Mouse (Mus musculus) kidney, postnatal 0 days (tissue): Measurements from ENCODE around the gene Gnat1. TPM values are rescaled to one million over a fixed set of nuclear protein-coding genes. Genes with fewer than 3 reads are reported as not detected.
A peak's percentile ranks its signal among the peaks of the same experiment; 100 is the strongest.
"Not testable (repeated sequence)": the region's sequence is repeated elsewhere in the genome, so short reads cannot be mapped to it uniquely, and the experiment has no call there.

Experiments
- ATAC-seq: fragments of 200-750 bp; cut with Nextera tagmentation; replicated peaks from 2 replicates; pipeline ENCODE4 v1.8.0; 2017; ENCODE audit warnings: low read depth, moderate number of reproducible peaks, moderate TSS enrichment, moderate library complexity; ENCODE audit not compliant: low FRiP score
- DNase-seq: peaks from one replicate; pipeline ENCODE4 v3.0.0-alpha.2; 2016; ENCODE audit warnings: low spot score
- H3K27ac ChIP-seq: fragments of 300-500 bp; sonication (generic); 2 replicates; pipeline ENCODE4 v1.5.1; 2014; ENCODE audit warnings: mild to moderate bottlenecking
- H3K27me3 ChIP-seq: fragments of 300-500 bp; sonication (generic); 2 replicates; pipeline ENCODE4 v1.6.1; 2014; ENCODE audit warnings: low read length, mixed read lengths; ENCODE audit not compliant: insufficient read depth
- H3K36me3 ChIP-seq: fragments of 300-500 bp; sonication (generic); 2 replicates; pipeline ENCODE4 v1.6.1; 2014; ENCODE audit warnings: low read length, mixed read lengths; ENCODE audit not compliant: insufficient read depth
- H3K4me1 ChIP-seq: fragments of 300-500 bp; sonication (generic); replicated peaks from 2 replicates; pipeline ENCODE4 v1.6.1; 2014; ENCODE audit warnings: antibody characterized with exemption, low read length, mixed read lengths; ENCODE audit not compliant: insufficient read depth
- H3K4me2 ChIP-seq: fragments of 300-500 bp; sonication (generic); 2 replicates; pipeline ENCODE4 v1.6.1; 2014; ENCODE audit warnings: mild to moderate bottlenecking, low read length, moderate library complexity, mixed read lengths
- H3K4me3 ChIP-seq: fragments of 300-500 bp; sonication (generic); replicated peaks from 2 replicates; pipeline ENCODE4 v1.5.1; 2014; ENCODE audit warnings: low read depth, low read length
- H3K9ac ChIP-seq: fragments of 300-500 bp; sonication (generic); 2 replicates; pipeline ENCODE4 v1.6.1; 2014; ENCODE audit warnings: low read depth, low read length
- H3K9me3 ChIP-seq: fragments of 300-500 bp; sonication (generic); replicated peaks from 2 replicates; pipeline ENCODE4 v1.6.1; 2016; ENCODE audit warnings: low read length, inconsistent platforms, mixed read lengths
- CTCF ChIP-seq: IDR thresholded peaks from 2 replicates; pipeline ENCODE4 v1.5.1; 2016; ENCODE audit warnings: antibody characterized with exemption, low read depth, mild to moderate bottlenecking, moderate library complexity
- WGBS: fragments of 180-500 bp; shearing (Covaris S2); extraction: QIAGEN DNeasy Blood & Tissue Kit; methylation state at CpG from one replicate; pipeline ENCODE4 v1.1.7; 2014; 5-methylcytosine and 5-hydroxymethylcytosine counted together
- polyA plus RNA-seq: library from polyadenylated mRNA; unstranded; fragments of >200 nt; fragmentation: Nextera tagmentation; extraction: Ambion mirVana; gene quantifications from 2 replicates; pipeline ENCODE4 v1.2.1, GENCODE M21; 2015

Gene Gnat1
- polyA plus RNA-seq, 1 experiment from 2014 or later: 0.89 TPM

DNA sequence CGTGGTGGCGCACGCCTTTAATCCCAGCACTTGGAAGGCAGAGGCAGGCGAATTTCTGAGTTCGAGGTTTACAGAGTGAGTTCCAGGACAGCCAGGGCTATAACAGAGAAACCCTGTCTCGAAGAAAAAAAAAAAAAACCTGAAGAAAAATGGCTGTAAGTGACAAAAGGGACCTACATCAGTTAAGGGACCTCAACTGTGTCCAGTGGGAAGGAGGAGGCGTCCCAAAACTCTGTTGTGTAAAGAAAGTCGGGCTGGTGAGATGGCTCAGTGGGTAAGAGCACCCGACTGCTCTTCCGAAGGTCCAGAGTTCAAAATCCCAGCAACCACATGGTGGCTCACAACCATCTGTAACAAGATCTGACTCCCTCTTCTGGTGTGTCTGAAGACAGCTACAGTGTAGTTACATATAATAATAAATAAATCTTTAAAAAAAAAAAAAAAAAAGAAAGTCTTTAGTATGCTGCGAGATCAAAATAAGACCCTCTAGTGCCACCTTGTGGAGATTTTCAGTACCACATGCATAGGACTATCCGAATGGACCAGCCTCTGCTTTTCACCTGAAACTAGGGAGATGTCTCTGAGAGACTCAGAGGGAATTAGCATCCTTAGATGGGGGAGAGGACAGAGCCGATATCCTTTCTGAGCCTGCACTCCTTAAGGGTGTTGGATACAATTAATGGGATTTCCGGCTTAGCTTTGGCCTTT, 1.5 kb downstream of the Gnat1 start:
- WGBS: 36% methylated on average over 14 of the region's 14 CpGs
- H3K4me1 ChIP-seq: not testable (repeated sequence)

DNA sequence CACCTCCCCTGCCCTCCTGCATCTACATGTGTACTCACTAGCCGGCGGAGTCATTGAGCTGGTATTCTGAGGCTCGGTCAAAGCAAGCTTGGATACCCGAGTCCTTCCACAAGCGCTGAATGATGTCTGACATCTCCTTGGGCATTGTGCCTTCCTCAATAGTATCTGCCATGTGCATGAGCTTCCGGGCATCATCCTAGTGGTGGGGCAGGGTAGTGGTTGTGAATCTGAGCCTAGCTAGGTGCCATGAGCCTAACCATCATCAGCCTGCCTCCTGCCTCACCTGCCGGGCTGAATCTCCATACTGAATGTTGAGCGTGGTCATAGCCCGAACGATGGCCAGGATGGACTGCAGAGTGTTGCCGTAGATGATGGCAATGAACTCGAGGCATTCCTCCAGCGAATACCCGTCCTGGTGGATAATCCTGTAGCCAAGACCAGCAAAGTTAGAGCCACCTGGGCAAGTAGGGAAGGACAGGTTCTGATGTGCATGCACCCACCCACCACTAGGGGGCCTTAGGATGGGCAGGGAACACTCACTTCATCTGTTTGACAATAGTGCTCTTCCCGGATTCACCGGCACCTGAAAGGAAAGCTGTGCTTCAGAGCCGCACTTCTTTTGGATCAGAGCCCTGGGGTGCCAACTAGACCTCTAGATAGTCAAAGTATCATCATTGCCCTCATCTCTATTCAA, 2.3 kb downstream of the Gnat1 start:
- H3K4me2 ChIP-seq: no peak overlapping the region
- no peak overlapping the region for H3K4me3 ChIP-seq
- H3K4me1 ChIP-seq: peaks cover 7% of the 10 kb centered on the region; the same call in 1 of the 2 replicates
- no peak overlapping the region for H3K9ac ChIP-seq
- DNase-seq (peak; percentile 73), ATAC-seq (no peak)
- WGBS: 20% methylated on average over 17 of the region's 17 CpGs
- peaks cover 14% of the 10 kb centered on the region for H3K27me3 ChIP-seq
- H3K27ac ChIP-seq: no peak overlapping the region
- no peaks in the 10 kb centered on the region for H3K9me3 ChIP-seq
- 0 out of 2 replicates have a peak, but pooled peaks cover 3% of the 10 kb centered on the region for H3K36me3 ChIP-seq
- peak; percentile 75 for TF ChIP-seq CTCF

More for the DNA sequence above, 1.5 kb downstream of the Gnat1 start:
- not testable (repeated sequence) for H3K9ac ChIP-seq, H3K4me2 ChIP-seq, H3K27ac ChIP-seq, H3K36me3 ChIP-seq, H3K4me3 ChIP-seq, ATAC-seq, H3K9me3 ChIP-seq
- peaks cover 14% of the 10 kb centered on the region for H3K27me3 ChIP-seq
- peak; percentile 79 for TF ChIP-seq CTCF
- peak; percentile 81 for DNase-seq

DNA sequence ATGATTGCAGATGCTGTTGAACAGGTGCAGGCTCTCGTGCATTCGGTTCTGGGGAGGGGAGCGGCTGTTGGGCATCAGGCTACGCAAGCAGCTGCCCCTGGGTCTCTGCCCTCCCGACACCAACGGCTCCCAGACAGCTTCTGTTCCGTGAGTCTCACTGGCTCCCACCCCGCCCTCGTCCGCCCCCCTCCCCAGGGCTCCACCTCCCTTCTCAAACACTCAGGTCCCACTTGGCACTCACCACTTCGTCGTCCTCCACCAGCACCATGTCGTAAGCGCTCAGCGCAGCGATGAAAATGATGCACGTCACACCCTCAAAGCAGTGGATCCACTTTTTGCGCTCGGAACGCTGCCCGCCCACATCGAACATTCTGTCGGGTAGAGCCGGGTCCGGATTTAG, 3.2 kb downstream of the Gnat1 start:
- TF ChIP-seq CTCF: no peak
- Histone ChIP-seq H3K27ac (no peak overlapping the region), H3K4me3 (peak overlapping the region; percentile 27), H3K4me1 (peaks cover 7% of the 10 kb centered on the region; the same call in 1 of the 2 replicates), H3K9ac (no peak overlapping the region), H3K4me2 (peak overlapping the region; percentile 53), H3K36me3 (no peaks in the 10 kb centered on the region), H3K9me3 (no peaks in the 10 kb centered on the region), H3K27me3 (peaks cover 14% of the 10 kb centered on the region)
- ATAC-seq: no peak
- under 1% methylated on average over 25 of the region's 25 CpGs for WGBS
- no peak for DNase-seq

DNA sequence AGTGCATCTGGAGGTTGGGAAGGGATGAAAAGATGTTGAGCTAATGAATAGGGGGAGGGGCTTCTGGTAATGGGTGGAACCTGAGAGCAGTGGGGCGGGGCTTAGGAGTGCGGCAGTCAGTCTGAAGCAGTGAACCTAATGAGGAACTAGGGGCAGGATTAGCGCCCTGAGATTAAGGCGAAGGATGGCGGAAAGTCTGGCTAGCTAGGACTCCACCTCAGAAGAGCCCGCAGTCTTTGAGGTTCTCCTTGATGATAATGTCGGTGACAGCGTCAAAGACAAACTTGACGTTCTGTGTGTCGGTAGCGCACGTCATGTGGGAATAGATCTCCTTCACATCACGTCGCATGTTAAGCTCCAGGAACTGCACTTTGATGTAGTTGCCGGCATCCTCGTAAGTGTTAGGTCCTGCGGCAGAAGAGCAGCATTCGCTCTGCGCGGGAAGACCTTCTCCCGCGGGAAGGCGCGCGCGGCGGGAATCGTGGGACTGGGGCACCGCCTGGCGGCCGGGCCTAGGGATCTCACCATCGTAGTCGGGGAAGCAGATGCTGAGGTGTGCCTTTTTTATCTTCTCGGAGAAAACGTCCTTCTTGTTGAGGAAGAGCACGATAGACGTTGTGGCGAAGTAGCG, 3.7 kb downstream of the Gnat1 start:
- no peaks in the 10 kb centered on the region for H3K9me3 ChIP-seq
- no peak overlapping the region for H3K27ac ChIP-seq
- peak; percentile 25 for ATAC-seq
- H3K4me2 ChIP-seq: peak overlapping the region; percentile 53
- no peaks in the 10 kb centered on the region for H3K36me3 ChIP-seq
- DNase-seq: peak; percentile 87
- peaks cover 7% of the 10 kb centered on the region; the same call in 1 of the 2 replicates for H3K4me1 ChIP-seq
- H3K4me3 ChIP-seq: peak overlapping the region; percentile 27
- H3K9ac ChIP-seq: no peak overlapping the region
- TF ChIP-seq CTCF: peak; percentile 88
- H3K27me3 ChIP-seq: peaks cover 14% of the 10 kb centered on the region
- under 1% methylated on average over 39 of the region's 39 CpGs for WGBS

- H3K27ac ChIP-seq: no peak overlapping the region
- ATAC-seq: peak; percentile 67
- H3K9me3 ChIP-seq: no peaks in the 10 kb centered on the region
- TF ChIP-seq CTCF: no peak
- no peak overlapping the region for H3K4me3 ChIP-seq
- H3K9ac ChIP-seq: no peak overlapping the region
- H3K36me3 ChIP-seq: no peaks in the 10 kb centered on the region
- peaks cover 14% of the 10 kb centered on the region for H3K27me3 ChIP-seq
- no peak for DNase-seq
- H3K4me1 ChIP-seq: peaks cover 12% of the 10 kb centered on the region
- 59% methylated on average over 9 of the region's 9 CpGs for WGBS
- no peak overlapping the region for H3K4me2 ChIP-seq
Measured at GRCm38 (mm10) chr9:107674609-107675429, 4.7 kb downstream of the Gnat1 start.

DNA sequence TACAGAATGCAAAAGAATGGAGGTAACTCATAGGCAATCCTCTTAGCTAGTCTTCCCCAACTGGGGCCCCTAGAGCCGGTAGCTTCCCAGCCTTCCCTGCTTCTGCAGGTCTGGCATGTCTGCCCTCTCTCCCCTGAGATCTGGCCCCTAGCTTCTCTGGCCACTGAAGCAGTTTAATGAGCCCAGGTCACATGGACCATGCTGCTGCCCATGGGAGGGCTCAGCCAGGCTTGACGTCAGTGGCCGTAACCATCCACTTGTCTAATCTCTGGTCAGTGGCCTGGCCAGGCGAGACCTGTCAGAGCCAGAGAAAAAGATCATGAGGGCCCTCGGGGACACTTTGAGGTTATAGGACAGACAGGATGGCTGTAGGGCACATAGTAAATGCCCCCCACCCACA, 9.3 kb downstream of the Gnat1 start:
- H3K4me1 ChIP-seq: peaks cover 35% of the 10 kb centered on the region
- peak overlapping the region; percentile 31 for H3K27ac ChIP-seq
- peak; percentile 71 for ATAC-seq
- TF ChIP-seq CTCF: no peak
- no peaks in the 10 kb centered on the region for H3K9me3 ChIP-seq
- H3K4me3 ChIP-seq: no peak overlapping the region
- H3K27me3 ChIP-seq: no peaks in the 10 kb centered on the region; the same call in 1 of the 2 replicates
- WGBS: 44% methylated on average over 5 of the region's 5 CpGs
- no peak overlapping the region for H3K9ac ChIP-seq
- H3K36me3 ChIP-seq: no peaks in the 10 kb centered on the region
- no peak overlapping the region for H3K4me2 ChIP-seq
- DNase-seq: peak; percentile 50
